Mouse (Mus musculus) embryonic facial prominence, embryonic 11.5 days (tissue): ENCODE measurements at regions not wholly inside any gene's neighbourhood (a gene's known extent, or its start where the extent isn't known, plus 50 kb on each side); places are given as distances from the start of the nearest gene placed in this dataset.
A peak's percentile ranks its signal among the peaks of the same experiment; 100 is the strongest.

Experiments
- ATAC-seq: fragments of 200-750 bp; cut with Nextera tagmentation; replicated peaks from 2 replicates; pipeline ENCODE4 v1.8.0; 2017; ENCODE audit warnings: low read depth; ENCODE audit not compliant: insufficient number of reproducible peaks, low FRiP score, low TSS enrichment
- DNase-seq: peaks from one replicate; pipeline ENCODE4 v3.0.0-alpha.2; 2015; ENCODE audit warnings: low spot score
- H3K27ac ChIP-seq: fragments of 300-500 bp; sonication (generic); replicated peaks from 2 replicates; pipeline ENCODE4 v1.5.1; 2014; ENCODE audit warnings: mild to moderate bottlenecking, low read depth, low read length, control low read depth
- H3K27me3 ChIP-seq: fragments of 300-500 bp; sonication (generic); 2 replicates; pipeline ENCODE4 v1.6.1; 2014; ENCODE audit warnings: mild to moderate bottlenecking, low read length, moderate library complexity, mixed read lengths; ENCODE audit not compliant: control insufficient read depth, insufficient read depth
- H3K36me3 ChIP-seq: fragments of 300-500 bp; sonication (generic); replicated peaks from 2 replicates; pipeline ENCODE4 v1.6.1; 2014; ENCODE audit warnings: low read depth, mild to moderate bottlenecking, low read length, moderate library complexity, mixed read lengths; ENCODE audit not compliant: control insufficient read depth, insufficient read depth
- H3K4me1 ChIP-seq: fragments of 300-500 bp; sonication (generic); 2 replicates; pipeline ENCODE4 v1.6.1; 2014; ENCODE audit warnings: low read length, mixed read lengths; ENCODE audit not compliant: control insufficient read depth, insufficient read depth
- H3K4me2 ChIP-seq: fragments of 300-500 bp; sonication (generic); 2 replicates; pipeline ENCODE4 v1.6.1; 2014; ENCODE audit warnings: low read depth, mild to moderate bottlenecking, control low read depth, low read length, moderate library complexity
- H3K4me3 ChIP-seq: fragments of 300-500 bp; sonication (generic); 2 replicates; pipeline ENCODE4 v1.5.1; 2014; ENCODE audit warnings: low read depth, low read length, control low read depth
- H3K9ac ChIP-seq: fragments of 300-500 bp; sonication (generic); replicated peaks from 2 replicates; pipeline ENCODE4 v1.6.1; 2014; ENCODE audit warnings: mild to moderate bottlenecking, control low read depth, low read length
- H3K9me3 ChIP-seq: fragments of 300-500 bp; sonication (generic); replicated peaks from 2 replicates; pipeline ENCODE4 v1.6.1; 2016; ENCODE audit warnings: mild to moderate bottlenecking, low read length, inconsistent platforms, mixed read lengths; ENCODE audit not compliant: control insufficient read depth
- WGBS: fragments of 180-500 bp; shearing (Covaris S2); extraction: QIAGEN DNeasy Blood & Tissue Kit; methylation state at CpG from one replicate; pipeline ENCODE4 v1.1.7; 2014; 5-methylcytosine and 5-hydroxymethylcytosine counted together

DNA sequence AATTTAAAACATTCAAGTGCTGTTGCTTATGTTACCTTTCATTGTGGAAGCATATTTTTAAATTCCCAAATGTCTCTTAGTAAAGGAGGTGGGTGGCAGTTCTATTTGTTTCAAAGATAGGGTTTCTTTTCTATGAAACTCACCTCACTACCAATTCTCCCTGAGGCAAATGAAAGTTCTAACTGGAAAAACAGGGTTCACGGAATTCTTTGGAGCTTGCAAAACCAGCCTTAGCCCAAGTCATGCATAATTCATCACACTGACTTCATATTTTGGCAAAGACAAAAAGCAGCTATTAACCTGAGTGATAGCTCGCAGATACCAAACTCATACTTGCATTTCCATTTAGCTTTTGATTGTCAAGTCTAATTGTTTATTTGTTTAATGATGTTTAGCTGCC is 73.8 kb downstream of the Dio2 start:
- Histone ChIP-seq H3K36me3 (no peaks in the 10 kb centered on the region), H3K9me3 (no peaks in the 10 kb centered on the region), H3K4me2 (no peak overlapping the region), H3K27ac (no peak overlapping the region), H3K4me1 (no peaks in the 10 kb centered on the region), H3K27me3 (no peaks in the 10 kb centered on the region), H3K4me3 (no peak overlapping the region), H3K9ac (no peak overlapping the region)
- ATAC-seq (no peak), DNase-seq (peak; percentile 26)
- 49% methylated on average over 2 of the region's 2 CpGs for WGBS

DNA sequence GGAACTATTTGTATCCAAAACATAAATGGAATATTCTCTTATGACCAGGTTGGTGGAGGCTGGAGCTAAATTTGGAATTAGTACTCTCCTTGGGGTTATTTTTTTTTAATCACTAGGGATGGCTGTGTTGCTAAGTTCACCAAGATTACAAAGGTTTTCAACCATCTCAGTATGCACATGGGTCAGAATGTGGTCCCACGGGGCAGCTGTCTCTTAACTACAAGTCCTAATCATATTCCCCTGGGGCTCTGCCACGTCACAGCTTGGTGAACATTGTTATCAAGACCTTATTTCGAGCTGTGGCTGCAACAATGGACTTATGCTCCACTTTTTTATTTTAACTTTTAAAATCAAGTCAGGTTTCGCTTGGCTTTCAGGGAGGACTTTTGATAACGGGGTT is 92.8 kb downstream of the Dio2 start:
- no peaks in the 10 kb centered on the region for H3K27me3 ChIP-seq
- WGBS = 72% methylated on average over 5 of the region's 5 CpGs
- no peak overlapping the region for H3K27ac ChIP-seq
- no peaks in the 10 kb centered on the region for H3K36me3 ChIP-seq
- DNase-seq = no peak
- H3K4me1 ChIP-seq = no peaks in the 10 kb centered on the region
- no peak overlapping the region for H3K4me2 ChIP-seq
- H3K9ac ChIP-seq = no peak overlapping the region
- H3K4me3 ChIP-seq = no peak overlapping the region
- H3K9me3 ChIP-seq = no peaks in the 10 kb centered on the region
- ATAC-seq = no peak

DNA sequence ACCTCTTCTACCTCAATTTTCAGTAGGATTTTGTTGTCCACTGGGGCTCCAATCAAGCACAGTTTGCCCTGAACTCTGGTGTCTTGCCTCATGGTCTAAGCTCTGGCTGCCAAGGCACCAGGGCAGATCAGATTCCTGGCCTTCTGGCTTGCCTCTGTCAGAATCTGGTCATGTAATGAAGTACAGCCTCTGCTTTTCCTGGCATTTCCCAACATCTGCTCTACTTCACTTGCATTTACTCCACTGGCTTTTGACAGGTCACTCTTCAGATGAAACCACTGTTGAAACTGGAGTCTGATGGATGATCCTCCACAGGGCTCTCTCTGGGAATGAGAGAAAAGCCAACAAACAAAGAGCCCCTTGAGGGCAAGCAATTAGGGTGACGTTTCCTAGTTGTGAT is 94.3 kb downstream of the Dio2 start:
- Histone ChIP-seq H3K27ac (0 out of 2 replicates have a peak overlapping the region, but pooled peaks have one; percentile 13), H3K4me2 (no peak overlapping the region), H3K36me3 (no peaks in the 10 kb centered on the region), H3K4me3 (no peak overlapping the region), H3K9me3 (no peaks in the 10 kb centered on the region), H3K9ac (no peak overlapping the region), H3K27me3 (no peaks in the 10 kb centered on the region), H3K4me1 (no peaks in the 10 kb centered on the region)
- ATAC-seq (peak; percentile 78; the same call in 1 of the 2 replicates), DNase-seq (peak; percentile 67)
- 19% methylated on average over 1 of the region's 1 CpGs for WGBS

DNA sequence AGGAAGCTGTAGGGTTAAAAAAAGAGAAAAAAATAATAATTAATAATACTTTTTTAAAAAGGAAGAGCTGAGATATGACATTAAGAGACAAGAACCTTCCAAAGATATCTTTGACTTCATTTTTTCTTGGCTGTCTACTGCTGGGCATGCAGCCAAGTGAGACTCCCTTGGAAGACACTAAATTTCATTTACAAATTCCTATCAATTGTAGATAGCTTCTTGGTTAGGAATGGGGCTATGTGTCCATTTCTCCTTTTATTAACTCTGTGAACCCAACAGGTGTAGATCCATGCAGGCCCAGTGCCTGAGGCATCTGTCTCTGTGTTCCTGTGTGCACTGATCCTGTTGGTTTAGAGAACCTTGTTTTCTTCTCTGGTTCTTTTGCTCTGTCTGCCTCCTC is 113.4 kb downstream of the Dio2 start:
- no peak overlapping the region for H3K4me3 ChIP-seq
- H3K9me3 ChIP-seq = no peaks in the 10 kb centered on the region
- no peak overlapping the region for H3K27ac ChIP-seq
- ATAC-seq = no peak
- no peak for DNase-seq
- no peak overlapping the region for H3K9ac ChIP-seq
- no peaks in the 10 kb centered on the region for H3K4me1 ChIP-seq
- no peaks in the 10 kb centered on the region for H3K36me3 ChIP-seq
- H3K27me3 ChIP-seq = no peaks in the 10 kb centered on the region
- H3K4me2 ChIP-seq = no peak overlapping the region

DNA sequence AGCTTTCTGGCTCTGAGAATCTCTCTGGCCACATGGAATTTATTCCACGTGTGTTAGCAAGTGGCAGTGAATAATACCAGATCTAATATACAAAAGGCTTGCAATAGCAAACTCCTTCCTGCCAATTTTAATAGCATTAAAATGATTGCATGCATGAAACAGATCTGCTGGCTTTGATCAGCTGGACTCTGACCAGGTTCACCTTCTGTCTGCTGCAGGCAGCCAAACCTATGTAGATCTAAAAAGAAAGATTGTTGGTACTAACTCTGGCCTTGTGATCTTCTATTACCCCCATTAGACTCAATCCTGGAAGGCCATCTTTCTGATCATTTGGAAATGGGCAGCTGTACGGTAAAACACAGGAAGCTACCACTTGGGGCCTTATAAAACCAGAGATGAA is 114.8 kb downstream of the Dio2 start:
- no peak for DNase-seq
- Histone ChIP-seq H3K4me1 (no peaks in the 10 kb centered on the region), H3K9me3 (no peaks in the 10 kb centered on the region), H3K27me3 (no peaks in the 10 kb centered on the region), H3K27ac (no peak overlapping the region), H3K4me2 (no peak overlapping the region), H3K9ac (no peak overlapping the region), H3K36me3 (no peaks in the 10 kb centered on the region), H3K4me3 (no peak overlapping the region)
- ATAC-seq = no peak
- 60% methylated on average over 2 of the region's 2 CpGs for WGBS

DNA sequence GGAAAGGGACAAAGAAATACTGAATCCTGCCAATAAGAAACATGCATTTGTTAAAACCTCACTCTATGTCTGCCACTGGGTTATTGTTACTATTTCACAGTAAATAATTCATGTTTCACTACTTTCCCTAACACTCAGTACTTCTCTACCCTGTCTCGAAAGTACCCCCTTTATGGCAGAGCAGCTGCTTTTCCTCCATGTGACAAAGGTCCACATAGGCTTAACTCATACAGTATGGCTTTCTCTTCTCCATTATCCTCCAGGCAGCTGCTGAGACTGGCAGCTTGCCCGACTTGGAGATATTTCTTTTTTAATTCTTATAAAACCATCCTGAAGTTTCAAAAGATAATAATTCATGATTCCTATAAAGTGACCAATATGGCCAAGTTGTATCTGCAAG is 129.4 kb downstream of the Dio2 start:
- DNase-seq (no peak), ATAC-seq (no peak)
- no peaks in the 10 kb centered on the region for H3K4me1 ChIP-seq
- no peaks in the 10 kb centered on the region for H3K27me3 ChIP-seq
- H3K9me3 ChIP-seq = no peaks in the 10 kb centered on the region
- 71% methylated on average over 2 of the region's 2 CpGs for WGBS
- H3K36me3 ChIP-seq = no peaks in the 10 kb centered on the region
- H3K9ac ChIP-seq = no peak overlapping the region
- no peak overlapping the region for H3K4me3 ChIP-seq
- H3K4me2 ChIP-seq = no peak overlapping the region
- no peak overlapping the region for H3K27ac ChIP-seq

DNA sequence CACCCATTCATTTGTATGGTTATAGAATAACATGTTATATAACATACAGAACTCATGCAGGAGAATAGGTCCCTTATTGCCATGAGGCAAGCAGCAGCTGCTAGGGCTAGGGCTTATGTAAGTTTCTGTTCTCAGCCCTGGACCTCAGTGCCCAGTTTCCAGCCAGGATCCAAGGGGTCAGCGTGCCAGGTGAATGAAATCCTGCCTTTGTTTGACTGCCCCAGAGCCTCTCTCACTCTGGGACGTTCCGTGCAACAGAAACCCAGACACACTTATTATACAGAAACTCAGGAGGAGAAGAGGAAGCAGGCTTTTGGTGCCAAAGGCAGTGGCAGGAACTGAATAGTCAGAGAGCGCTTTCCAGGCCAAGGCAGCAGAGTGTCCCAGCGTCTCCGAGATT is 130.3 kb downstream of the Dio2 start:
- no peak overlapping the region for H3K27ac ChIP-seq
- 81% methylated on average over 6 of the region's 6 CpGs for WGBS
- DNase-seq = no peak
- no peaks in the 10 kb centered on the region for H3K27me3 ChIP-seq
- no peak for ATAC-seq
- H3K4me3 ChIP-seq = no peak overlapping the region
- H3K4me2 ChIP-seq = no peak overlapping the region
- H3K36me3 ChIP-seq = no peaks in the 10 kb centered on the region
- H3K4me1 ChIP-seq = no peaks in the 10 kb centered on the region
- no peak overlapping the region for H3K9ac ChIP-seq
- no peaks in the 10 kb centered on the region for H3K9me3 ChIP-seq

DNA sequence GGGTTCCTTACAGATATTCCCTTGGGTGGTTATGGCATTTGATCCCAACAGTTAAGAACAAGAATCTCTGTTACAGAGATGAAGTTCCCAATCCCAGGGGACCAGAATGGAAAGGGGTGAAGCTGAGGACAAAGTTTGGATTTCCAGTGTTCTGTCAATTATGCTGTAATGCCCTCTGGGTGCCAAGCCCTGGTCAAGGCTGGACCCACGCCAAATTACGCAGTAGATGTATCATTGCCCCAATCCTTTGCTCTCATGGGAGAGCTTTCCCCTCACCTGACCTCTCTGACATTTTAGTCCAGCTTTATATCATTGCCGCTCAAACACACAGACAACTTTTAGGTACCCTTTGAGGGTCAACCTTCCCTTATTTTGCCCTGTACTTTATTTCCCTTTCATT is 158.2 kb downstream of the Dio2 start:
- Histone ChIP-seq H3K27ac (no peak overlapping the region), H3K4me1 (no peaks in the 10 kb centered on the region), H3K9me3 (no peaks in the 10 kb centered on the region), H3K9ac (no peak overlapping the region), H3K4me2 (no peak overlapping the region), H3K36me3 (no peaks in the 10 kb centered on the region), H3K4me3 (no peak overlapping the region), H3K27me3 (no peaks in the 10 kb centered on the region)
- ATAC-seq = no peak
- DNase-seq = no peak
- 82% methylated on average over 3 of the region's 3 CpGs for WGBS

DNA sequence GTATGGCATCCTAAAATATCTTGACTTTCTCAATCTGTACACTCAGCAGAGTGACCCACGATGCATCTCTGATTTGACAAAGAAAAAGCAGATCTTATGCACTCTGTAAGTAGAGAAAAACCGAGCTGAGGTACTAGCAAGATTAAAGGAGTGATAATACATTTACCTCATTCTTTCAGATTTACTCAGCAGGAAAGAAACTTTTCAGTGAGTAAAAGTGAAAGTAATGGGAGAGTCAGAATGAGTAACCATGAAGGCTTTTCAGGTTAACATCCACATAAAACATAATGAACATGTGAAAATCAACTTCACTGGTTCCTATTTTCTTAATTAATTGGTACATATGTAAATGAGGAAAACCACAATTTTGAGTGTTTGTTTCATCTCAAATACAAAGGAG is 162.1 kb downstream of the Dio2 start:
- no peak overlapping the region for H3K4me3 ChIP-seq
- no peak overlapping the region for H3K4me2 ChIP-seq
- no peaks in the 10 kb centered on the region for H3K36me3 ChIP-seq
- DNase-seq (no peak), ATAC-seq (no peak)
- H3K27me3 ChIP-seq = no peaks in the 10 kb centered on the region
- H3K9me3 ChIP-seq = no peaks in the 10 kb centered on the region
- no peak overlapping the region for H3K27ac ChIP-seq
- 73% methylated on average over 2 of the region's 2 CpGs for WGBS
- no peak overlapping the region for H3K9ac ChIP-seq
- H3K4me1 ChIP-seq = no peaks in the 10 kb centered on the region
